Mouse (Mus musculus): ENCODE measurements around the gene Dlk2. TPM values are rescaled to one million over a fixed set of nuclear protein-coding genes. Genes with fewer than 3 reads are reported as not detected.

The Dlk2 gene
- polyA plus RNA-seq, 1 experiment from 2014 or later: 1.7 TPM

DNA sequence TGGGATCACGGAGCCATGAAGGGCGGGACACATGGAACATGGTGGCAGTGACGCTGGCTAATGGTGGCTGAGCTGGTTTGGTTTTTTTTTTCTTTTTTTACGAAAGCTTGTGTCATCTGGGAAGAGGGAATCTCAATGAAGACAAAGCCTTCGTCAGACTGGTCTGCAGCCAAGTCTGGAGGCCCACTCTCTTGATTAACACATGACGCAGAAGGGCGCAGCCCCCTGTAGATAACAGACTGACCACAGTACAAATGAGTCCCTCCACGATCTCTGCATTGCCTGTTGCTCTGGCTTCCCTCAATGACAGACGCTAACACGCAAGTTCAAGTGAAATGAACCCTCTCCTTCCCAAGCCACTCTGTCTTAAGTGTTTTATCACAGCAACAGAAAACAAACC, 21.7 kb upstream of the Dlk2 start:
- Histone ChIP-seq H3K9me3 (no peaks in the 10 kb centered on the region), H3K27me3 (no peaks in the 10 kb centered on the region), H3K4me2 (no peak overlapping the region), H3K4me1 (peaks cover under 1% of the 10 kb centered on the region), H3K27ac (no peak overlapping the region), H3K4me3 (no peak overlapping the region), H3K9ac (no peak overlapping the region), H3K36me3 (peaks cover 57% of the 10 kb centered on the region)
- ATAC-seq (ENCODE audit: borderline replicate concordance, extremely low read depth, low FRiP score, low TSS enrichment): no peak
- 86% methylated on average over 10 of the region's 10 CpGs for WGBS

GRCm38 (mm10) chr17:46277586-46277985, 19.6 kb upstream of the Dlk2 start:
- Histone ChIP-seq H3K4me1 (peaks cover 18% of the 10 kb centered on the region), H3K9ac (no peak overlapping the region), H3K27me3 (no peaks in the 10 kb centered on the region), H3K4me3 (no peak overlapping the region), H3K4me2 (no peak overlapping the region), H3K9me3 (no peaks in the 10 kb centered on the region), H3K36me3 (peaks cover 40% of the 10 kb centered on the region), H3K27ac (no peak overlapping the region)
- no peak for ATAC-seq (ENCODE audit: borderline replicate concordance, extremely low read depth, low FRiP score, low TSS enrichment)
- WGBS: 59% methylated on average over 4 of the region's 4 CpGs

- WGBS: 88% methylated on average over 12 of the region's 12 CpGs
- peaks cover 21% of the 10 kb centered on the region for H3K4me1 ChIP-seq
- H3K4me3 ChIP-seq: no peak overlapping the region
- no peak overlapping the region for H3K4me2 ChIP-seq
- H3K27ac ChIP-seq: no peak overlapping the region
- H3K9ac ChIP-seq: no peak overlapping the region
- peaks cover 40% of the 10 kb centered on the region for H3K36me3 ChIP-seq
- no peak for ATAC-seq (ENCODE audit: borderline replicate concordance, extremely low read depth, low FRiP score, low TSS enrichment)
- H3K27me3 ChIP-seq: no peaks in the 10 kb centered on the region
- H3K9me3 ChIP-seq: no peaks in the 10 kb centered on the region
Measured at GRCm38 (mm10) chr17:46278011-46278765, 19.0 kb upstream of the Dlk2 start.

DNA sequence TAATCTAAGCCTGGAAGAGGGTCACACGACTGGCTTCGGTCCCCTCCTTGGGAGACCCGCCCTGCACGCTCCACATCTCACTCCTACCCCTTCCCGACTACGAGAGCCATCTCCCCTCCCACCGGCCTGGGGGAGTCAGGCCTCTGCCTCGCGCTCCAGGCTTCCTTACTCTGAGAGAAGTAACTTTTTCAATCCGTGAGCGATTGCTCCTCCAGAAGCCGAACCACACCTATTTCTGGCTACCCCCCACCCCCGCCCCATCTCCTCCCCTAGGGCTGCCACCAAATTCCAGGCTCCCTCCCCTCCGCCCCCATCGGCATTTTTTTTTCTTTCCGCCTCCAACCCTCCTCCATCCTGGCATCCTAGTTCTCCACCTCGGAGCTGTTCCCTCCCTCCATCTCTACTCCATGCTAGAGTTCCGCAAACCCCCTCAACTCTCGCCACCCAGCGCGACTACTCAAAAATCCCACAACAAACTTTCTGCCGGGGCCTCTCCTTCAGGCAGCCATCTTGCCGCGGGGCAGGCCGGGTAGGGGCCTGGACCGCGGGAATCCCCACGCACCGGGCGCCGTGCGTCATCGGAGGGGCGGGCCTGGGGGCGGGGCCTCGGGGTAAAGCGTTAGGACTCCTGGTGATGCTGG, 14.6 kb upstream of the Dlk2 start, which contains the start of gene Tjap1:
Gene Tjap1, minus strand, starts transcription at position 544 of the 641 bp plus-strand sequence.
- H3K9ac ChIP-seq: peak within 1 kb of the TSS; percentile 87
- no peaks in the 10 kb centered on the region for H3K9me3 ChIP-seq
- H3K4me2 ChIP-seq: peak within 1 kb of the TSS; percentile 90
- H3K27me3 ChIP-seq: no peaks in the 10 kb centered on the region
- ATAC-seq (ENCODE audit: borderline replicate concordance, extremely low read depth, low FRiP score, low TSS enrichment): peak; percentile 98
- H3K27ac ChIP-seq: peak within 1 kb of the TSS; percentile 95
- 1% methylated on average over 37 of the region's 37 CpGs for WGBS
- H3K4me1 ChIP-seq: peaks cover 29% of the 10 kb centered on the region
- peak within 1 kb of the TSS; percentile 82 for H3K4me3 ChIP-seq
- H3K36me3 ChIP-seq: peaks cover 25% of the 10 kb centered on the region; the same call in 1 of the 2 replicates

- no peaks in the 10 kb centered on the region for H3K27me3 ChIP-seq
- 20% methylated on average over 9 of the region's 9 CpGs for WGBS
- no peak for ATAC-seq (ENCODE audit: borderline replicate concordance, extremely low read depth, low FRiP score, low TSS enrichment)
- no peaks in the 10 kb centered on the region for H3K9me3 ChIP-seq
- peak overlapping the region; percentile 90 for H3K4me2 ChIP-seq
- no peak overlapping the region for H3K9ac ChIP-seq
- H3K36me3 ChIP-seq: peaks cover 21% of the 10 kb centered on the region; the same call in 1 of the 2 replicates
- peak overlapping the region; percentile 95; the same call in 1 of the 2 replicates for H3K27ac ChIP-seq
- peaks cover 33% of the 10 kb centered on the region for H3K4me1 ChIP-seq
- H3K4me3 ChIP-seq: peak overlapping the region; percentile 82
Measured at GRCm38 (mm10) chr17:46283140-46283539, 14.1 kb upstream of the Dlk2 start.

DNA sequence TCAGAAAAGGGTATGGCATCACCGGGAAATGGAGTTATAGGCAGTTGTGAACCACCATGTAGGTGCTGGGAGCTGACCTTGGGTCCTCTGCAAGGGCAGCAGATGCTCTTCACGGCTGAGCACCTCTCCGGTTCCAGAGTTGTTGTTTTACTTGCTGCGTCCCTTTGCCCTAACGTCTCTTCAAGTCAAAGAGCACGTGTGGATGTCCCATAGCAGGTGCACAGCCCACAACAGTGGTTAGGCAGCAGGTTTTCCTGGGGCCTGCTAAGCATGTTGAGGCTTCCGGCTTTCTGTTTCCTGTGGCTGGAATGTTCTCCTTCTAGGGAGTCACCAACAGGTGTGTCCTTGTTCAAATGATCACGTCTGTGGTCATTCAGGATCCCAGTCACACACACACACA, 13.3 kb upstream of the Dlk2 start:
- Histone ChIP-seq H3K4me2 (no peak overlapping the region), H3K27me3 (no peaks in the 10 kb centered on the region), H3K9me3 (no peaks in the 10 kb centered on the region), H3K4me1 (peaks cover 36% of the 10 kb centered on the region), H3K27ac (no peak overlapping the region), H3K36me3 (peaks cover 13% of the 10 kb centered on the region; the same call in 1 of the 2 replicates), H3K4me3 (no peak overlapping the region), H3K9ac (no peak overlapping the region)
- 82% methylated on average over 8 of the region's 8 CpGs for WGBS
- ATAC-seq (ENCODE audit: borderline replicate concordance, extremely low read depth, low FRiP score, low TSS enrichment): no peak

GRCm38 (mm10) chr17:46284653-46285052, 12.6 kb upstream of the Dlk2 start:
- no peak overlapping the region for H3K4me3 ChIP-seq
- peaks cover 3% of the 10 kb centered on the region; the same call in 1 of the 2 replicates for H3K27me3 ChIP-seq
- H3K4me1 ChIP-seq: peaks cover 36% of the 10 kb centered on the region
- no peak overlapping the region for H3K4me2 ChIP-seq
- peaks cover 6% of the 10 kb centered on the region; the same call in 1 of the 2 replicates for H3K36me3 ChIP-seq
- H3K9me3 ChIP-seq: no peaks in the 10 kb centered on the region
- H3K27ac ChIP-seq: no peak overlapping the region
- 46% methylated on average over 7 of the region's 7 CpGs for WGBS
- no peak overlapping the region for H3K9ac ChIP-seq
- ATAC-seq (ENCODE audit: borderline replicate concordance, extremely low read depth, low FRiP score, low TSS enrichment): no peak

DNA sequence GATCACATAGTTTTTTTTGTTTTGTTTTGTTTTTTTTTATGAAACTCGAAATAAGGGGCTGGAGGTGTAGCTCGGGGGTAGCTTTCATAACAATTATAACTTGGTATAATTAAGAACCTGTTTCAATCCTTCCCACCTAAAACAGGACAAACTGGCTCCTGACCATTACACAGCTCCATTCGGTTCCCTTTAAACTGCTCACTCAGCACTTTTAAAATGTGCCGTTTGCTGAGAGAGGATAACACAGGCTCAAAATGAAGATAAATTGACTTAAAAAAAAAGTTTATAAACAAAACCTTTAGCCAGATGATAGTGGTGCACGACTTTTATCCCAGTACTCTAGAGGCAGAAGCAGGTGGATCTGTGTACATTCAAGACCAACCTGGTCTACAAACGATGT, 11.8 kb upstream of the Dlk2 start:
- Histone ChIP-seq H3K36me3 (no peaks in the 10 kb centered on the region), H3K9me3 (no peaks in the 10 kb centered on the region), H3K27me3 (peaks cover 6% of the 10 kb centered on the region; the same call in 1 of the 2 replicates), H3K4me1 (peaks cover 36% of the 10 kb centered on the region), H3K4me2 (no peak overlapping the region), H3K27ac (no peak overlapping the region), H3K4me3 (no peak overlapping the region), H3K9ac (no peak overlapping the region)
- no peak for ATAC-seq (ENCODE audit: borderline replicate concordance, extremely low read depth, low FRiP score, low TSS enrichment)
- WGBS: 35% methylated on average over 6 of the region's 6 CpGs

- no peak overlapping the region for H3K9ac ChIP-seq
Measured at GRCm38 (mm10) chr17:46287678-46288095, 9.5 kb upstream of the Dlk2 start.

DNA sequence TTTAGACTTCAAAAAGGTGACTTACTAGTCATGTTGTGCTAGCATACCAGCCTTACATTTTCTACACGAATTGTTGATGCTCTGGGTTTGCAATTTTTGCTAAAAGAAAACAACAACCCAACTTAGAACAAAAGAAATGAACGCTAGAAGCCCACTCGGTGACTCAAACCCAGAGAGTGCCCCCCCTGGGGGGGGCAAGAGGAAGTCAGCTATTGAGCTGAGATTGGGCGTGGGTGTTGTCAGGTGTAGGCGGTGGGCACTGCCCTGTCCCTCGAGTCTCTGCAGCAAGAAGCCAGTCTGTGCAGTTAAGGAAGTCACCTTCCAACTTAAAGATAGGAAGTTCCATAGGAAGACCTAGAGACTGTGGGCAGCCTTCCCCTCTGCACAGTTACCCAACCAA, 620 bp upstream of the Dlk2 start:
- no peaks in the 10 kb centered on the region for H3K36me3 ChIP-seq
- 36% methylated on average over 6 of the region's 6 CpGs for WGBS
- ATAC-seq (ENCODE audit: borderline replicate concordance, extremely low read depth, low FRiP score, low TSS enrichment): no peak
- no peak overlapping the region for H3K4me2 ChIP-seq
- H3K9ac ChIP-seq: no peak overlapping the region
- H3K9me3 ChIP-seq: no peaks in the 10 kb centered on the region
- H3K4me1 ChIP-seq: peaks cover 14% of the 10 kb centered on the region
- peaks cover 61% of the 10 kb centered on the region for H3K27me3 ChIP-seq
- no peak overlapping the region for H3K4me3 ChIP-seq
- H3K27ac ChIP-seq: no peak overlapping the region

More at GRCm38 (mm10) chr17:46287678-46288095, 9.5 kb upstream of the Dlk2 start:
- ATAC-seq (ENCODE audit: borderline replicate concordance, extremely low read depth, low FRiP score, low TSS enrichment): peak; percentile 55
- Histone ChIP-seq H3K36me3 (no peaks in the 10 kb centered on the region), H3K4me1 (peaks cover 18% of the 10 kb centered on the region), H3K27ac (no peak overlapping the region), H3K4me3 (no peak overlapping the region), H3K4me2 (no peak overlapping the region), H3K27me3 (peaks cover 11% of the 10 kb centered on the region; the same call in 1 of the 2 replicates), H3K9me3 (no peaks in the 10 kb centered on the region)
- WGBS: 64% methylated on average over 11 of the region's 11 CpGs

- peak overlapping the region; percentile 99 for H3K4me2 ChIP-seq
- H3K4me1 ChIP-seq: peaks cover 14% of the 10 kb centered on the region
- peak overlapping the region; percentile 48 for H3K9ac ChIP-seq
- no peak for ATAC-seq (ENCODE audit: borderline replicate concordance, extremely low read depth, low FRiP score, low TSS enrichment)
- peak overlapping the region; percentile 49 for H3K4me3 ChIP-seq
- 10% methylated on average over 6 of the region's 6 CpGs for WGBS
- H3K36me3 ChIP-seq: no peaks in the 10 kb centered on the region
- no peak overlapping the region for H3K27ac ChIP-seq
- peaks cover 61% of the 10 kb centered on the region for H3K27me3 ChIP-seq
- H3K9me3 ChIP-seq: no peaks in the 10 kb centered on the region
Measured at GRCm38 (mm10) chr17:46297028-46297363, 225 bp upstream of the Dlk2 start.

All from lung, embryonic 15.5 days (tissue).